Mouse (Mus musculus): ENCODE measurements at regions not wholly inside any gene's neighbourhood (a gene's known extent, or its start where the extent isn't known, plus 50 kb on each side); places are given as distances from the start of the nearest gene placed in this dataset.

DNA sequence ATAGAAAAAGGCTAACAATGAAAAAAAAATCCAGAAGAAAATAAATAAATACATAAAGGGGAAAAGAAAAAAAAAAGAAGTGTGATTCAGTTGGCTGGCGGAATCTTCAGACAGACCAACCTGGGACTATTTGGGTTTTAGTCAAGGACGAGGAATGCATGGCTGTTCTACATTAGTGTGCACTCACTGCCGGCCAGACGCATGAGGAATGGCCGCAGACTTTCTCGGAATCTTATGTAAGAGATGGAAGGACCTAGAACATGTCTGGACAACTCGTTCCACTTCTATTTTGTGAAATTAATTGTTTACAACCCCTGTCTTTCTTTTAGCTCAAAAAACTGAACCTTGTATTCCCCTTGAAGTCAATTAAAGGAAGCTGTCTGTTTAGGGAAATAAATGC is 103.4 kb downstream of the Tmem170b start:
- DNase-seq (ENCODE audit: low spot score) (no peak), ATAC-seq (ENCODE audit: insufficient number of reproducible peaks, low FRiP score, low TSS enrichment, low read depth) (no peak)
- H3K27me3 ChIP-seq (ENCODE audit: control insufficient read depth, insufficient read depth, low read length), result no peaks in the 10 kb centered on the region
- no peaks in the 10 kb centered on the region for H3K36me3 ChIP-seq (ENCODE audit: control insufficient read depth, insufficient read depth, low read length)
- 68% methylated on average over 7 of the region's 7 CpGs for WGBS
- H3K9me3 ChIP-seq (ENCODE audit: control insufficient read depth, low read length), result no peaks in the 10 kb centered on the region
- H3K4me2 ChIP-seq (ENCODE audit: low read depth, severe bottlenecking), result no peak overlapping the region
- H3K9ac ChIP-seq (ENCODE audit: low read length), result no peak overlapping the region
- no peak overlapping the region for H3K4me3 ChIP-seq (ENCODE audit: low read depth, low read length)
- no peaks in the 10 kb centered on the region for H3K4me1 ChIP-seq (ENCODE audit: control insufficient read depth, insufficient read depth, low read length)
- no peak overlapping the region for H3K27ac ChIP-seq (replicated peaks; ENCODE audit: low read depth, low read length)

DNA sequence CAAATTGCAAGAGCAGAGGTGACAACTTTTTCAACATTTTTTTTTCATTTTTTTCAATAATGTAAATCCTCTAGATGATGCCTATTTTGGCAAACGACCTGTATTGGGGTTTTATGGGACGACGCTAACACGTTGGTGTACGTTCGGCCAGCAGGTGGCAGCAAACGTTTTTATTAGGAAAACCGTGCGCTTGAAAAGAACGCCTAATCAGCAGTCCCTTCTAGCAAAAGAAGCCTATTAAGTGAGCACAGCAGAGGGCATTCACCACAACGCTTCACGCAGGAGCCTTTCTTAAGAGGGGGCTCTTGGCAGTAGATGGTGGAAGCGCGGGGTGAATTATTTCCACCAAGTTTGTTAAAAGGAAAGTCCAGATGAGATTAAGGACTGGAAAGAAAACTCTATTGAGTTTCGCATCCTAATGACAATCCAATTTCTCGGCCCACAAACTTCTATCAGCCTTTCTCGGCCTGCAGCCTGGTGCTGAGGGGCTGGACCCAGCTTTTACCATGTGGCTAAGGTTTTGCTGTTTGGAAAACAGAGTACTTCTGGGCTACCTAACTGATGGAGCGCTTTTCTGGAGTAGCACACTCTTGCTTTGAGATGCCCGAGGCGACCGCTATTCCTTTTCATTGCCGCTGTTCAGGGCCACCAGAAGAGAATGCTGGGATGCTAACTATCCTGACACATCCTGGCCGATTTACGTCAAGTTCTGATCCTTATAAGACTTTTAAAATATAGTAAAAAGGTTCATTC is 103.9 kb downstream of the Tmem170b start:
- Histone ChIP-seq H3K4me1 (ENCODE audit: control insufficient read depth, insufficient read depth, low read length) (no peaks in the 10 kb centered on the region), H3K27me3 (ENCODE audit: control insufficient read depth, insufficient read depth, low read length) (no peaks in the 10 kb centered on the region), H3K4me2 (ENCODE audit: low read depth, severe bottlenecking) (no peak overlapping the region), H3K36me3 (ENCODE audit: control insufficient read depth, insufficient read depth, low read length) (no peaks in the 10 kb centered on the region), H3K9me3 (ENCODE audit: control insufficient read depth, low read length) (no peaks in the 10 kb centered on the region), H3K27ac (replicated peaks; ENCODE audit: low read depth, low read length) (no peak overlapping the region), H3K9ac (ENCODE audit: low read length) (no peak overlapping the region), H3K4me3 (ENCODE audit: low read depth, low read length) (no peak overlapping the region)
- ATAC-seq (ENCODE audit: insufficient number of reproducible peaks, low FRiP score, low TSS enrichment, low read depth) (no peak), DNase-seq (ENCODE audit: low spot score) (peak; percentile 92)
- 39% methylated on average over 24 of the region's 24 CpGs for WGBS

DNA sequence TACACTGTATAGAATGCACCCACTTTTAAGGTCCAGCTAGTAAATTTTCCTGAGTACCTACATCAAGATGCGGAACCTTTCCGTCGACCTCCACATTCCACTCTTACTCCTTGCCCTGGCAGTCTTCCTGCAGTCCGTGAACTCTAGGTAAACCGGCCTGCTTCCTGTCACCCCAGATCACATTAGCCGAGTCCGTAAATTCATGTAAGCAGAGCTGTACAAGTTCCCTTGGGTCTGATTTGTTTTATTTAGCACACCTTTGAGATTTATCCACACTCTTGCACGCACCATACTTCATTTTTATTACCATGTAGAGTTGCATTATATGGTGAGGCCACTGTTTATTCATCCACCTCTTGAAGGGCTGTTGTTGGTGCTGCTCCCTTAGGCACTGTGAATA is 106.9 kb downstream of the Tmem170b start:
- H3K36me3 ChIP-seq (ENCODE audit: control insufficient read depth, insufficient read depth, low read length), result no peaks in the 10 kb centered on the region
- peak; percentile 65; the same call in 1 of the 2 replicates for ATAC-seq (ENCODE audit: insufficient number of reproducible peaks, low FRiP score, low TSS enrichment, low read depth)
- 45% methylated on average over 8 of the region's 8 CpGs for WGBS
- DNase-seq (ENCODE audit: low spot score), result peak; percentile 45
- H3K27me3 ChIP-seq (ENCODE audit: control insufficient read depth, insufficient read depth, low read length), result no peaks in the 10 kb centered on the region
- no peak overlapping the region for H3K27ac ChIP-seq (replicated peaks; ENCODE audit: low read depth, low read length)
- no peak overlapping the region for H3K9ac ChIP-seq (ENCODE audit: low read length)
- no peak overlapping the region for H3K4me3 ChIP-seq (ENCODE audit: low read depth, low read length)
- H3K4me1 ChIP-seq (ENCODE audit: control insufficient read depth, insufficient read depth, low read length), result no peaks in the 10 kb centered on the region
- no peaks in the 10 kb centered on the region for H3K9me3 ChIP-seq (ENCODE audit: control insufficient read depth, low read length)
- H3K4me2 ChIP-seq (ENCODE audit: low read depth, severe bottlenecking), result no peak overlapping the region
